Mouse (Mus musculus): ENCODE data around the gene Olfr1255.

Olfr1255 gene

GRCm38 (mm10) chr2:89811751-89812150 lies at the start of gene Olfr1255:
Olfr1255 (plus strand) TSS chr2:89812051.
- no peak for DNase-seq

GRCm38 (mm10) chr2:89793519-89793918 lies 18.3 kb upstream of the Olfr1255 start, which contains the start of gene Olfr1254:
Olfr1254 (minus strand) TSS chr2:89793619.
- DNase-seq: no peak

- no peak for DNase-seq
Measured at GRCm38 (mm10) chr2:89799583-89799982, 12.3 kb upstream of the Olfr1255 start.

GRCm38 (mm10) chr2:89810751-89811150 lies 1.1 kb upstream of the Olfr1255 start:
- DNase-seq: no peak

GRCm38 (mm10) chr2:89820216-89820615 lies 8.4 kb downstream of the Olfr1255 start:
- DNase-seq: no peak

GRCm38 (mm10) chr2:89841455-89841854 lies 29.6 kb downstream of the Olfr1255 start, which contains the start of gene Olfr1256:
Olfr1256 (minus strand) TSS chr2:89841555.
- DNase-seq: no peak

- DNase-seq: no peak
Measured at GRCm38 (mm10) chr2:89848105-89848504, 36.3 kb downstream of the Olfr1255 start, which contains the start of gene Olfr48. Olfr48 (minus strand) TSS chr2:89848205.

GRCm38 (mm10) chr2:89849230-89849629 lies 37.4 kb downstream of the Olfr1255 start:
- no peak for DNase-seq

Measured in right cerebral cortex, adult 18-20 months (tissue).